ENCODE assay signal across 14 mouse cellular contexts in the genomic region with DNA sequence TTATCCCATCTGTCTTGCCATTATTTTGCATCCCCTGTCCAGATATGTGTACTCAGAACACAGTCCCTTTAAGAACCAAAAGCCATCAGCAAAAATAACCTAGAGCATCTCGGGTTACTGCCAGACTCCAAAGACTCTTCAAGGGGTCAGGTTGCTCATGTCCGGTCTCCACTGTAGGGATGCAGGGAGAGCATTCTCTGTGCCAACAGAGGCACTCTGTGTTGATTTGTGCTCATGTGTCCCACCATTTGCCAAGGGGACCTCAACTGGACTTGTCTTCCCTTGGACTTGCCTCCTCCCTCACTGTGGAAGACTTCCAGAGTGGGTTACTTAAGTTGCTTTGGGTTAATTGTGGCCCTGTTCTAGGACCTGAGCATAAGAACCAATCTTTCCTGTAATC.
"Had no signal": no experiment of that assay in that cellular context is flagged by ENCODE, and none has a peak within 500 bp of the region (broad histone marks: within the 10 kb centered on the region; RNA-seq: fewer than 3 reads in every experiment).

No protein-coding gene starts in this region.

- H3K4me3 ChIP-seq: left cerebral cortex, adult 2 months; limb, embryonic 10.5 days; liver, embryonic 15.5 days; midbrain, embryonic 13.5 days; neural tube, embryonic 15.5 days had no signal

- H3K27ac ChIP-seq: left cerebral cortex, adult 2 months; limb, embryonic 10.5 days; liver, embryonic 15.5 days; midbrain, embryonic 13.5 days; neural tube, embryonic 15.5 days; stomach, postnatal 0 days had no signal

- ATAC-seq: lung, postnatal 0 days; midbrain, embryonic 13.5 days had no signal

- H3K9ac ChIP-seq: liver, embryonic 15.5 days; midbrain, embryonic 13.5 days; neural tube, embryonic 15.5 days had no signal

- H3K9me3 ChIP-seq: limb, embryonic 10.5 days; liver, embryonic 15.5 days; midbrain, embryonic 13.5 days; neural tube, embryonic 15.5 days had no signal

- H3K36me3 ChIP-seq: limb, embryonic 10.5 days; liver, embryonic 15.5 days; midbrain, embryonic 13.5 days; neural tube, embryonic 15.5 days had no signal

- H3K4me2 ChIP-seq: liver, embryonic 11.5 days; liver, embryonic 15.5 days; midbrain, embryonic 13.5 days; neural tube, embryonic 15.5 days had no signal

- DNase-seq: kidney, postnatal 25 days; lung, adult 2 months; lung, postnatal 36 days; right cerebral cortex, adult 18-20 months; right cerebral cortex, postnatal 25 days; thymus, postnatal 4 days had no signal

- H3K4me1 ChIP-seq: limb, embryonic 10.5 days; liver, embryonic 15.5 days had no signal

- H3K27me3 ChIP-seq: liver, embryonic 15.5 days; midbrain, embryonic 13.5 days; neural tube, embryonic 15.5 days had no signal
